Mouse (Mus musculus) hindbrain, embryonic 12.5 days (tissue): ENCODE data around the gene Dolpp1. TPM values are rescaled to one million over a fixed set of nuclear protein-coding genes. Genes with fewer than 3 reads are reported as not detected.

ENCODE experiments used
- ATAC-seq: fragments of 200-750 bp; cut with Nextera tagmentation; 2 replicates; pipeline ENCODE4 v1.8.0; 2017; ENCODE audit warnings: moderate TSS enrichment; ENCODE audit not compliant: low FRiP score
- H3K27ac ChIP-seq: fragments of 300-500 bp; sonication (generic); 2 replicates; pipeline ENCODE4 v1.5.1; 2016; ENCODE audit warnings: mild to moderate bottlenecking
- H3K27me3 ChIP-seq: fragments of 300-500 bp; sonication (generic); 2 replicates; pipeline ENCODE4 v1.6.1; 2016; ENCODE audit warnings: mild to moderate bottlenecking
- H3K36me3 ChIP-seq: fragments of 300-500 bp; sonication (generic); 2 replicates; pipeline ENCODE4 v1.6.1; 2016; ENCODE audit warnings: mild to moderate bottlenecking
- H3K4me1 ChIP-seq: fragments of 300-500 bp; sonication (generic); 2 replicates; pipeline ENCODE4 v1.6.1; 2016
- H3K4me2 ChIP-seq: fragments of 300-500 bp; sonication (generic); replicated peaks from 2 replicates; pipeline ENCODE4 v1.6.1; 2016; ENCODE audit warnings: mild to moderate bottlenecking
- H3K4me3 ChIP-seq: fragments of 300-500 bp; sonication (generic); 2 replicates; pipeline ENCODE4 v1.5.1; 2016; ENCODE audit warnings: mild to moderate bottlenecking
- H3K9ac ChIP-seq: fragments of 300-500 bp; sonication (generic); 2 replicates; pipeline ENCODE4 v1.6.1; 2016; ENCODE audit warnings: mild to moderate bottlenecking, moderate library complexity
- H3K9me3 ChIP-seq: fragments of 300-500 bp; sonication (generic); replicated peaks from 2 replicates; pipeline ENCODE4 v1.6.1; 2016; ENCODE audit warnings: mild to moderate bottlenecking
- WGBS: fragments of 180-500 bp; shearing (Covaris S2); methylation state at CpG from one replicate; pipeline ENCODE4 v1.1.7; 2016; 5-methylcytosine and 5-hydroxymethylcytosine counted together
- polyA plus RNA-seq: library from polyadenylated mRNA; unstranded; fragments of >200 nt; fragmentation: Nextera tagmentation; extraction: Ambion mirVana; gene quantifications from 2 replicates; pipeline ENCODE4 v1.2.1, GENCODE M21; 2016

Dolpp1 gene
- polyA plus RNA-seq, 1 experiment from 2014 or later = 50.2 TPM

DNA sequence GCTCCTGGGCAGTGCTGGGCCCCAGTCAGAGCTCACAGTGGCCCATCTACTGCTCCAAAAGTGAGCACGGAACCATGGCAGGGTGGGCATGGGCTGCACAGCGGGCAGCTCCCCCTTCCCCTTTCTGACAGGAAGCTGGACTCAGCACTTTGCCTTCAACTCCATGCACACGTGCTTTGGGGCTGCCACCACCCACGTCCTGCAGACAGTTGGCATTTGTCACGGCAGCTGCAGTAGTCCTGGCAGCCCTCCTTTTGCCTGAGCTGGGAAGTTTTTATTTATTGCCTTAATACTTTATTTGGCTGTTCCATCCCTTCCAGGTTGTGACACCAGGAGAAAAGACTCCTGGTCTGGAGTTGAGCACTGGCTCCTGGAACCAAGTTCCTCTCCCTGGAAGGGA lies 7.2 kb upstream of the Dolpp1 start:
- Histone ChIP-seq H3K9me3 (no peaks in the 10 kb centered on the region), H3K9ac (no peak overlapping the region), H3K36me3 (peaks cover 58% of the 10 kb centered on the region), H3K4me2 (no peak overlapping the region), H3K27me3 (no peaks in the 10 kb centered on the region), H3K4me3 (no peak overlapping the region), H3K4me1 (no peaks in the 10 kb centered on the region), H3K27ac (no peak overlapping the region)
- 86% methylated on average over 5 of the region's 5 CpGs for WGBS
- ATAC-seq = no peak

DNA sequence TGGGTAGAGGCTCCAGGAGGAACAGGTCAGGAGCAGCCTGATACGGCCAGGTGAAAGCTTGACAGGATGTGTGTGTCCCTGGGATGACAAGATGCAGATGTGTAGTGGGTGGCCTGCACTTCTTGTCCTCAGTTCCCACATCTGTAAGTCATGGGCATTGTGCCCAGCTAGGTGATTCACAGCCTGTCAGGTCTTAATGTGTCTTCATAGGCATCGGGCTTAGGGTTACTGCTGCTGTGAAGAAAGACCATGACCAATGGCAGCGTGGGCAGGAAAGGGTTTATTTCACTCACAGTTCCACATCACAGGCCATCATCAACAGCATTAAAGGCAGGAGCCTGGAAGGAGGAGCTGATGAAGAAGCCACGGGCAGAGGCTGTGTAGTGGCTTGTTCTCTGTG lies 6.5 kb upstream of the Dolpp1 start:
- Histone ChIP-seq H3K9me3 (no peaks in the 10 kb centered on the region), H3K36me3 (peaks cover 51% of the 10 kb centered on the region)

GRCm38 (mm10) chr2:30386913-30387312 lies 5.1 kb upstream of the Dolpp1 start:
- 86% methylated on average over 9 of the region's 9 CpGs for WGBS
- ATAC-seq = no peak
- Histone ChIP-seq H3K9ac (no peak overlapping the region), H3K9me3 (no peaks in the 10 kb centered on the region), H3K4me2 (no peak overlapping the region), H3K27me3 (no peaks in the 10 kb centered on the region), H3K4me3 (no peak overlapping the region), H3K27ac (no peak overlapping the region), H3K36me3 (peaks cover 37% of the 10 kb centered on the region), H3K4me1 (peaks cover 5% of the 10 kb centered on the region; the same call in 1 of the 2 replicates)

More for the DNA sequence above, 6.5 kb upstream of the Dolpp1 start:
- Histone ChIP-seq H3K27ac (no peak overlapping the region), H3K4me3 (no peak overlapping the region), H3K4me1 (no peaks in the 10 kb centered on the region), H3K9ac (no peak overlapping the region), H3K27me3 (no peaks in the 10 kb centered on the region), H3K4me2 (no peak overlapping the region)
- 86% methylated on average over 4 of the region's 4 CpGs for WGBS
- ATAC-seq = no peak

DNA sequence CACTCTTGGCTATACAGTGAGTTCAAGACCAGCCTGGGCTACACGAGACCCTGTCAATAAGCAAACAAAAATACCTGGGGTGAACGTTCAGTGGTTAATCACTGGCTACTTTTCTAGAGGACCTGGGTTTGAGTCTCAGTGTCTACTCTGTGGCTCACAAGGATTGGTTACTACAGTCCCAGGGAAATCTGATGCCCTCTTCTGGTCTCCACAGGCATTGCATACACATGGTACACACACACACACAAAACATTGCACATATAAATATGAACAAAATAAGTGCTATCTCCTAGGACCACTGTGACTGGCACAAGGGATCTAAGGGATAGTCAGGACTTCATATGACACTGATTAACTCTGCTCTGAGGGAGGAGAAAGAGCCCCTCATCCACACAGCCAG lies 3.1 kb upstream of the Dolpp1 start:
- H3K9me3 ChIP-seq = no peaks in the 10 kb centered on the region
- 92% methylated on average over 2 of the region's 2 CpGs for WGBS
- no peaks in the 10 kb centered on the region for H3K27me3 ChIP-seq
- no peak overlapping the region for H3K4me2 ChIP-seq
- peaks cover 15% of the 10 kb centered on the region for H3K4me1 ChIP-seq
- no peak overlapping the region for H3K9ac ChIP-seq
- ATAC-seq = no peak
- H3K4me3 ChIP-seq = no peak overlapping the region
- H3K27ac ChIP-seq = no peak overlapping the region
- H3K36me3 ChIP-seq = peaks cover 17% of the 10 kb centered on the region

DNA sequence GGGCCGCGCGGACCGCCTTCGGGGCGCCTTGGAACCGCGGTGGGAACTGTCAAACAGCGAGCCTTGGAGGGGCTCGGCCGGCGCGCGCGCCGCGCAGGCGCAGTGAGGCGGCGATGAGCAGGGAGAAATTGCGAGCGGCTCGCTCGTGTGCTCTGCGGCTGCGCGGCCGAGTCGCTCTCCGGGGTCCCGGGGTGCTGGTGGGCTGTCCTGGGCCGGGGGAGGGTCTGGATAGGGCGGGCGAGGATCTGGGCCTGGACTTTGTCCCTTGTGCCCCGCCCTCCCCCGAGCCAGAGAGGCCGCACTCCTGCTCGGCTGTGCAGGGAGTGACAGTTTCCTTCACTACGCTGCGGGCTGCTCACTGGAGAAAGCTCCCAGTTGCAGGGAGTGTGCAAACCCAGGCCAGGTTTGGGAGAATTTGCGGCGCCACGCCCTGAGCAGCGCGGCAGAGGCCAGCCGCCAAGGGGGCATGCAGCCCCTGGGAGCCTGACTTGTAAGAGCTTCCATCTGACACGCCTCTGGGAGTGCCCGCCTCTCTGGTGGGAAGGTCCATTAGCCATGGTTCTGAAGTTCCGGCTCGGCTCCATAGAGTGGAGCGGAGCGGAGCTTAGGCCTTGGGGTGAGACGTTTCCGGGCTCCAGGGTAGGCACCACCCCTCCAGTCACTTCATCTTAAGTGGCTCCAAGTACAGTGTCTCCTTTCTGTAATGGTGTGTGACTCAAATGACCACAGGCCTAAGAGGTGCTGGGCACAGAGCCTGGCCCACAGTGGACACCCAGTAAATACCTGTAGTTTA lies 719 bp downstream of the Dolpp1 start:
- Histone ChIP-seq H3K9ac (peak overlapping the region; percentile 88), H3K4me3 (peak overlapping the region; percentile 64), H3K27me3 (no peaks in the 10 kb centered on the region), H3K4me2 (peak overlapping the region; percentile 99), H3K27ac (peak overlapping the region; percentile 90), H3K4me1 (peaks cover 17% of the 10 kb centered on the region), H3K36me3 (peaks cover 22% of the 10 kb centered on the region), H3K9me3 (no peaks in the 10 kb centered on the region)
- ATAC-seq = peak; percentile 83
- under 1% methylated on average over 53 of the region's 54 CpGs for WGBS

DNA sequence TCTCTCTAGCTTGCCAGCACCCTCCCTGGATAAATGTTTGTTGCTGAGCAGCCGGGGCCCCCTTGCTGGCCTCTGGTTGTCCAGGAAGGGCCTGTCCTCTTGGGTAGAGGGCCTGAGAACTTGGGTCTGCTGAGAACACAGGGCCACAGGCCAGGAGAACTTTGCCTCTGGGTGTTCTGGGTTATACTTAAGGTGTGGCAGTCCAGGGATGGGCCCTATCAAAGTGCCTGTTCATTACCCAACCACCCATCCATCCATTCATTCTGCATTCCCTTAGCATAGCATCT lies 1.3 kb downstream of the Dolpp1 start:
- Histone ChIP-seq H3K4me1 (peaks cover 22% of the 10 kb centered on the region), H3K9me3 (no peaks in the 10 kb centered on the region), H3K27me3 (no peaks in the 10 kb centered on the region), H3K9ac (peak overlapping the region; percentile 88), H3K4me2 (peak overlapping the region; percentile 99), H3K27ac (peak overlapping the region; percentile 90), H3K4me3 (peak overlapping the region; percentile 64), H3K36me3 (peaks cover 26% of the 10 kb centered on the region)
- 71% methylated on average over 1 of the region's 1 CpGs for WGBS
- ATAC-seq = no peak

DNA sequence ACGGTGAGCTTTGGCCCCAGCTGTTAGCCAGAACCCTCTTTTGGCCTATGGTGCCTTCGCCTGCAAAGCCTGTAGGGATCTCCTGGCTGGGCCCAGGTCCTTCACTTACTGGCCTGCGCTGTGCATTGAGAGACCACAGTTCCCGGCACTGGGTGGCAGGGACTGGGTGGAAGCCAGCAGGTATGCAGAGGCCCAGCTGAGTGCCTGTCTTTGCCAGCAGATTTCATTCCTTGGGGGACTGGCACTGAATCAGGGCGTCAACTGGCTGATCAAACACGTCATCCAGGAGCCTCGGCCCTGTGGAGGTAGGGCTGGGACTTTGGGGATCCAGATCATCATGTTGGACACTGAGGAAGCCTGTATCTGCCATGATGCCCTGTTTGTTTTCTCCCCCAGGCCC lies 3.7 kb downstream of the Dolpp1 start:
- H3K9me3 ChIP-seq = no peaks in the 10 kb centered on the region
- no peak for ATAC-seq
- peaks cover 45% of the 10 kb centered on the region for H3K4me1 ChIP-seq
- 91% methylated on average over 7 of the region's 7 CpGs for WGBS
- no peak overlapping the region for H3K27ac ChIP-seq
- H3K27me3 ChIP-seq = no peaks in the 10 kb centered on the region
- peaks cover 32% of the 10 kb centered on the region for H3K36me3 ChIP-seq
- H3K4me3 ChIP-seq = no peak overlapping the region
- H3K9ac ChIP-seq = no peak overlapping the region
- H3K4me2 ChIP-seq = no peak overlapping the region

GRCm38 (mm10) chr2:30396246-30396645 lies 4.2 kb downstream of the Dolpp1 start:
- Histone ChIP-seq H3K4me2 (no peak overlapping the region), H3K4me3 (no peak overlapping the region), H3K9me3 (no peaks in the 10 kb centered on the region), H3K9ac (no peak overlapping the region), H3K27ac (no peak overlapping the region), H3K36me3 (peaks cover 36% of the 10 kb centered on the region), H3K4me1 (peaks cover 48% of the 10 kb centered on the region), H3K27me3 (no peaks in the 10 kb centered on the region)
- no peak for ATAC-seq
- WGBS = 88% methylated on average over 7 of the region's 7 CpGs

GRCm38 (mm10) chr2:30397986-30398512 lies 6.0 kb downstream of the Dolpp1 start:
- no peaks in the 10 kb centered on the region for H3K9me3 ChIP-seq
- 72% methylated on average over 10 of the region's 10 CpGs for WGBS
- no peak overlapping the region for H3K4me3 ChIP-seq
- H3K27me3 ChIP-seq = no peaks in the 10 kb centered on the region
- peaks cover 46% of the 10 kb centered on the region for H3K36me3 ChIP-seq
- H3K4me1 ChIP-seq = peaks cover 43% of the 10 kb centered on the region
- H3K9ac ChIP-seq = no peak overlapping the region
- no peak overlapping the region for H3K4me2 ChIP-seq
- ATAC-seq = no peak
- H3K27ac ChIP-seq = no peak overlapping the region

- peak overlapping the region; percentile 13 for H3K9ac ChIP-seq
- peaks cover 55% of the 10 kb centered on the region for H3K36me3 ChIP-seq
- H3K4me1 ChIP-seq = peaks cover 33% of the 10 kb centered on the region
- H3K27ac ChIP-seq = peak overlapping the region; percentile 83
- H3K4me2 ChIP-seq = no peak overlapping the region; the same call in 1 of the 2 replicates
- H3K27me3 ChIP-seq = no peaks in the 10 kb centered on the region
- H3K9me3 ChIP-seq = no peaks in the 10 kb centered on the region
- H3K4me3 ChIP-seq = no peak overlapping the region
- ATAC-seq = peak; percentile 69
- WGBS = 27% methylated on average over 20 of the region's 20 CpGs
Measured at GRCm38 (mm10) chr2:30399191-30400171, 7.4 kb downstream of the Dolpp1 start.

DNA sequence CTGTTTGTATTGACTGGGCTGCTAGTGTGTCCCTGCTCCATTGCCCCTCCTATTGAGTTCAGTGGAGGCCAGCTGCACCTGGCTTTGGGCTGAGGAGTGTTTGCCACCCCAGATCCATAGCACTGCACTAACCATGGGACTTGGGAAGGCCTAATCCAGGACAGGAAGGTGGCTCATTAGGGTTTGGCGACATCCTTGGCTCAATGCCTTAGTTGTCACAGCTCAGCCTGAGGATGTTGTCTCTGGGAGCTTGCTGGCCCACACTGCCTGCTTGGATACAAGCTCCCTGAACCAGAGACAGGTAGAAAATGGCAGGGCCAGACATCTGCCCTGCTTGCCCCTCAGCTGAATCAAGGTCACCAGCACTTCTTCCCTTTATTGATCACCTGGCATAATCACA lies 9.5 kb downstream of the Dolpp1 start:
- H3K9me3 ChIP-seq = no peaks in the 10 kb centered on the region
- peaks cover 65% of the 10 kb centered on the region for H3K36me3 ChIP-seq
- no peaks in the 10 kb centered on the region for H3K27me3 ChIP-seq
- no peak overlapping the region for H3K4me2 ChIP-seq
- H3K9ac ChIP-seq = no peak overlapping the region
- H3K4me1 ChIP-seq = peaks cover 33% of the 10 kb centered on the region
- WGBS = 100% methylated on average over 1 of the region's 1 CpGs
- H3K27ac ChIP-seq = no peak overlapping the region
- ATAC-seq = no peak
- H3K4me3 ChIP-seq = no peak overlapping the region

DNA sequence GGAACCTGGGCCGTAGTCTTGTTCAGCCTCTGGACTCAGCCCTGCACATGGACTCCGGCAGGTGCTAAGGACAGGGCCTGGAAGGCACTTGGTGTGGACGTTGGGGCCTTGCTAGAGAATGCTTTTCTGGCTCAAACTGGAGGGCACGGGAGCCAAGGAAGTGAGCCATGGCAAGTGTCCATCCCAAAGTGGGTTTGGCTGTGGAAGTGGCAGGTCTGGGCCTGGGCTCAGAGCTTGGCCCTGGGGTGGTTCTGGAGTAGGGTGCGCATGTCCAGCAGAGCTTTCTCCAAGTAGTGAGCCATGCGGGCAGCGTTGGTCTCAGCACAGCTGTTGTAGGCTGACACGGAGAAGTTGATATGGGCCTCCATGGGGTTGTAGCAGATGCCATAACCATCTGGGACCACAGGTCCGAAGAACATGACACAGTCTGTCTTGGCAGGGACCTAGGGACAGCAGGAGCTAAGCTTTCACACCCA lies 10.3 kb downstream of the Dolpp1 start:
- Histone ChIP-seq H3K9ac (no peak overlapping the region), H3K9me3 (no peaks in the 10 kb centered on the region), H3K4me2 (no peak overlapping the region), H3K36me3 (peaks cover 65% of the 10 kb centered on the region), H3K27ac (no peak overlapping the region), H3K27me3 (no peaks in the 10 kb centered on the region), H3K4me3 (no peak overlapping the region), H3K4me1 (peaks cover 33% of the 10 kb centered on the region)
- ATAC-seq = no peak
- 89% methylated on average over 9 of the region's 9 CpGs for WGBS
